Mouse (Mus musculus) cerebellum, postnatal 4 days (tissue): ENCODE measurements around the gene B230118H07Rik.

Experiments
- DNase-seq, 2 experiments: peaks; one replicate each; pipeline ENCODE4 v3.0.0; 2022; ENCODE audit warnings: low spot score in 2 of 2, mixed read lengths in 1 of 2

B230118H07Rik gene

DNA sequence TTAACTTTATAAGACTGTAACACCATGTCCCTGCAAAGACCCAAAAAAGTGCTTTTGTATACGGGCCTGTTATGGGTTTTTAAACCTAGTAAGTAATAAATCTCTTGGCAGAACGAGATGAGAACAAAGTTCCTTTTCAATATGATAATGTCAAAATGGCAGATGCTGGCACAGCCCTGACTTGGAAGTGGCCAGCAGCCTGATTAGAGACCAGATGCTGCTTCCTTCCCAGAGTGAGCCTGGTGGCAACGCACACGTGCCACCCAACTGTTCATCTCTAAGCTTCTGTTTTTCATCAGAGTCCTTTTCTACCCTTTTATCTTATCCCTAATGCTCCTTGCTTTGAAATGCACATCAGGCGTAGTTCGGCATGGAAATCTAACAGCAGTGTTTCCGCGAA lies 58.0 kb downstream of the B230118H07Rik start:
- DNase-seq, result no peak

DNA sequence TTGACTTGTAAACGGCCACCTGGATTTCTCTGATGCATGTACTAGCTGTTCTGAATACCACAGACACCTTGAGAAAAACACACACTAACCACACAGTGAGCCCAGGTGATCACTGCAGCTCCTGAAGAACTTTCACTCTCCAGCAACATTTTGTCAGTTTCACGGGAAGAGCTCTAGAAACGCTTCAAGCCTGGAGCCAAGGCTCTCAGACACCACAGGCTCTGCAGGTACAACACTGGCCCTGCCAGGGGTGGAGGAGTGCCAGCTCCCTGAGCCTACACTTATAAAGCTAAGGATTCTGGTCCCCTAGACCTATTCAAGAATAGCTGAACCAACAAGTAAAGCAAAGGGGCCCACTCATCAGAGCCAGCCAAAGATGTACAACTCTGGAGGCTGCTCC lies 67.9 kb downstream of the B230118H07Rik start:
- no peak for DNase-seq

DNA sequence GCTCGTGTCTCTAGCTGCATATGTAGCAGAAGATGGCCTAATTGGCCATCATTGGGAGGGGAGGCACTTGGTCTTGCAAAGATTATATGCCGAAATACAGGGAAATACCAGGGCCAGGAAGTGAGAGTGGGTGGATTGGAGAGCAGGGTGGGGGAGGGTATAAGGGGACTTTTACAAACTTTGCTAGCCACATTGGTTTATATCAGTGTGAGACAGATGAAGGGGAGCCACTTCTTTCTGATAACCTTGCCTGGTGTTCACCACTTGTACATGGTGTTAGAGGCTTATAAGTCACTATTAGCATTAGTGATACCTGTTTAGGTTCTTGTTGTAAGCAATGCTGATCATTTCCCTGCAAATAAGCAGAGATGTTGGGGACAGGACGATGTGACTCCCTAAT lies 68.4 kb downstream of the B230118H07Rik start:
- DNase-seq, result no peak

DNA sequence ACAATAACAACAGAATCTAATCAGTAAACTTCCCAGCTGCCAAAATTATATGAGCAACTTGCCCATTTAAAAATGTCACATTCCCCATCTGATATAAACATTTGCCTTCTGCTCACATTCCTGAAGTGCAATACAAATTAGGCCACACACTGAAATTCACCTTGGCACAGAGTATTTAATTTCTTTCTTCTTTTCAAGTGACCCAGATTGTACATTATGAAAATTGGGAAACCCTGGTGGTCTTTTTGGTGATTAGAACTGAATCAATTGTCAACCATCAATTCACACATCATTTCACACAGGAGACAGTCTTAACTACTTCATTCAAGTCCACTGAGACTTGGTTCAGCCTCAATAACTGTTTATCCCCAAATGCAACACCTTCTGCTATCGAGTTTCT lies 68.9 kb downstream of the B230118H07Rik start:
- DNase-seq, result no peak

DNA sequence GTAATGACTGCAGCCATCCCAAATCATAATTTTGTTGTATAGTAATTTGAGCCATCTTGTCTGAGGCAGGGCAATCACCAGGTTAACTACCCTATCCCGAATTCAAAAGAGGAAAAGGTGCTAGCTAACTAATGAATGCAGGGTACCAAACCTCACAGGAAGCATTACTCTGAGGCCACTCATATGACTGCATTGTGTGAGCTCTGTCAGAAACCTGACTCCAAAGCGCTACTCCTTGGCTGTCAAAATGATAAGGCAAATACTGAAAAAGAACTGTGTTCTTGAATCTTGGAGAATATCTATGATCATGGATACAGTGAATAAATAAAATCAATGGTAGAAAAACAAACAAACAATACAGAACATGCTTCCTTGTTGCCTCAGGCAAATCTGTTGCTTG lies 69.3 kb downstream of the B230118H07Rik start:
- no peak for DNase-seq

DNA sequence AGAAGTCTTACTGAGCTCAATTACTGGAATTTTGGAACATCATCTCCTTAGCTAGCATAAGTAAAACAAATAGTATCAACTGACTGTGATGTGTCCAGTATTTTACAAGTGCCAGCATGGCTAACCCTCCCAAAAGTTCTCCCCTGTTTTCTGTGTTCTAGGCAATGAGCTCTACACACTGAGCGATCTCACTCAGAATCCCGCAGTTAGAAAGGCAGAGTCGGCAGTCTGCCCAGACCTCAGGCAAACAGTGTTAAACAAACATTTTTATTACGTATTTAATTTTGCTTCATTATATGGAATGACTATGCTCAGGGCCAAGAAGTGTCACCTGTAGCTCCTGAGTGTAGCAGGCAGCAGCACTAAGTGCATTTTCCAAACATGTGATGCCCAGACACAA lies 72.1 kb downstream of the B230118H07Rik start:
- no peak for DNase-seq

DNA sequence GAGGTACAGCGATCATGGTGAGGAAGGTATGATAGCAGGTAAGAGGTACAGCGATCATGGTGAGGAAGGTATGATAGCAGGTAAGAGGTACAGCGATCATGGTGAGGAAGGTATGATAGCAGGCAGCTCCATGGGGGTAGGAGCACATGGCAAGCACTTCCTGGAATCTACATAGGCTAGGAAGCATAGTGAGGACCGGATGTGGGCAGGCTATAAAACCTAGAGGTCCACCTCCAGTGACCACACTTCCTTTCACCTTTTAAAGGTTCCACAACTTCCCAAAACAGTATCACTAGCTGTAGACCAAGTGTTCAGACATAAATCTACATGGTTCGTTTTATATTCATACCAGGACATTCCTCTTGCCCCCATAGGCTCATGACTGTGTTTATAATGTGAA lies 80.1 kb downstream of the B230118H07Rik start:
- no peak for DNase-seq

DNA sequence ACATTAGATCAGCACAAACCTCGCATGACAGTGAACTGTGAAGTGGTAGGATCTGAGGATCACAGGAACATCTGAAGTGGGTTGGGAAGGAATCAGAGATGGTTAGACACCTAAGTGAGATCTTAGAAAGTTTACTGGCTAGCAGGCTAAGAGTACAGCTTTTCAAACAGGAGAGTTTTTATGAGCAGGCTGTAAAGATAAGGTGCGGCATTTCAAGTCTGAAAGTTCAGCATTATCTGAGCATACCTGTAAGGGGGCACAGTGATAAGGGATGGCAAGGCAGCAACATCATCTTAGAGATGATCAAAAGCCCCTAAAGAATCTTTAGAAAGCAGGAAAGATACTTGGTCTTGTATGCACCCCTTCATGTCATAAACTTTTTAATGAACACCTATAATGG lies 81.8 kb downstream of the B230118H07Rik start:
- DNase-seq, result no peak

DNA sequence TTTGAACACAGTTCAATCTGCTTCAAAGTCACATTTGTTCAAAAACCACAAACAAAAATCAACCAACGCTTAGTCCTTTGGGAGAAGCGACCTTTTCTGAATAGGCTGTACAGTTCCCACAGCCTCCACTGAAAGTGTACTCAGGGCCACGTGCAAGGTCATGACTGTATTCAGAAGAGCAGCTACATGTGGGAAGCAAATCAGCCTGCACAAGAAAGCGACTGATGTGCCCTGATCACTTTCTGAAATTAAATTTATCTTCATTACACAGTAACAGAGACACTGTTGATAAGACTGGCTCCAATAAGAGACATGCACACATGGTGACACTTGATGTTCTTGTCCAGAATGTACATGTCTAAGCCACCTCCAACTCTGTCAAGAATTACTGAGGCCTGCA lies 85.6 kb downstream of the B230118H07Rik start:
- DNase-seq, result no peak

DNA sequence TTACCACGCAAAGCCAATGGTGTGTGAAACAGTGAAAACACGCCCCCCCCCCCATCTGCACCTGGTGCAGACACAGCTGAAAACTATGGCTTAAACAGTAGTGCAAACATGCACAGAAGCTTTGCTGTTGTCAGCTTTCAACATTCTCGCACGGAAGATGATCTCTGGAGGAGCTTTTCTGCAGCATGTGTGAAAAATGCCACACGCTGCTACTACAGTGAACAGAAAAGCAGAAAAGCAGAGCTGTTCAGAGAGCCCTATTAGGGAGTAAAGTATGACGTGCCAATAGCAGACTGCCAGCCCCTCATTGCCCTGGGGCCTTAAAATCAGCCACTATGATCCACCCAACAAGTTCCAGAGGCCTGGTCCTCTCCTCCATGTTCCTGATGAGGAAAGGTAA lies 86.1 kb downstream of the B230118H07Rik start:
- DNase-seq, result no peak

DNA sequence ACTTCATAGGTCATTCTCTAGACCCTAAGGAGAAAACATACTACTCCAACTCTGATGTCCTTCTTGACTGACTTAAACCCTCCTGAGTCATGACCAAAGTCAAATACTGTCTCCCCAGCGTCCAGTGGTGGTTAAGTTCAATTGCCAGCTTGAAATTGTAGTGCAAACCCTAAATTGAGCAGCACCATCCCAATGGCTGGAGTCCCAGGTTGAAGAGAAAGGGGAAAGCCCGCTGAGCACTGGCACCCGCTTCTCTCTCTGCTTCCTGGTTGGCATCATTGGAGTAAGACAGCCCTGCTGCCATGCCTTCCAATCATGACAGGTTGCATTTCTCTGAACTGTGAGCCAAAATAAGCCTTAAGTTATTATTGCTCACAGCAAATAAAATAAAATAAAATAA lies 89.9 kb downstream of the B230118H07Rik start:
- no peak for DNase-seq

DNA sequence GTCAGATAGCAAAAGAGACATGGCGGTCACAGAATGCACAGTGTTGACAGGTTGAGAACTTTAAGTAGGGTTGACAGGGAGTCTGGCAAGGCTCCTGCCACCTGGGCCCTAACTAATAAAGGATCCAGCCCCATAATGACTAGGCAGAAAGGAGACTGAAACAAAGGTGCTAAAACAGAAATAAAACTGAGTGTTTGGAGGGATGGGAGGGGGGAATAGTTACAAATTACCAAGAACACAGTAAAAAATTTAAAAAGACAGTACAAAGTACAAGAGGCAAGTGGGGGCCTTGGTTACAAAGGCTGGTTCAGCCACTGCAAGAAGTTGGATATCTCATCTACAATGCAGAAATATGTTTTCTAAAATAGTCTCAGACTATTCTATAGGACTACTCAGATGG lies 93.4 kb downstream of the B230118H07Rik start:
- no peak for DNase-seq

DNA sequence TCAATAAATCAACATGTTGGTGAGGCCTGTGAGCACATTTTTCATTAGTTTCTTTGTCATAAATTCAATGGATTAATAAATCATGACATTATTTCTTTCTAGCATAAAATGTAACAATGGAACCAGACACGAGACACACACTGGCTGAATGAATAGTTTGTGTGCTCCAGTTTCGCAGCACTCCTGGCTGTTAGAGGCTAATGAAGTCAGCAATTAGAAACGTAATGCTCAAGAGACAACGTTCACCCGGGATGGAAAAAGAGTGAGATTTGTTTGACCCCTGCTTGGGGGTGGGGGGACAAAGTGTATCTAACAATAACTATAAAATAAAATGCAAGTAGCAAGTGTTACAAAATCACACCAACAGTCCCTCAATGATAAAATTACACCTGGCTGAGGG lies 95.5 kb downstream of the B230118H07Rik start:
- DNase-seq, result no peak

DNA sequence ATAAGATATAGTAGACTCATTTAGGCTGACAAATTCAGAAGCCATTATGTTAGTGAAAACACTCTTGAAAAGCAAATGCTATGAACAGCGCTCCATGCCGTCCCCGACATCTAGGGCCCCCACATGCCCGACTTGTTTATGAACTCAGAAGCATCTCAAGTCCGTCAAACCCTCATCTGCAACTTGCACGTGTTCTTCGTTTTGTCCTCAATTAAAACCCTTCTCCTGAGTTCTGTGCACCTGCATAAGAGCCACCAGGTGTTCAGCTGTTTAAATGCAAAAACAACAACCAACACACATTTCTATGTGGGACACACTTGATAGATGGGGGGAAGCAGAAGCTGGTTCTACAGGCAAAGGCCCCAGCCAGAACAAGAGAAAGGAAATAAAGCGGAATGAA lies 97.0 kb downstream of the B230118H07Rik start:
- DNase-seq, result no peak

DNA sequence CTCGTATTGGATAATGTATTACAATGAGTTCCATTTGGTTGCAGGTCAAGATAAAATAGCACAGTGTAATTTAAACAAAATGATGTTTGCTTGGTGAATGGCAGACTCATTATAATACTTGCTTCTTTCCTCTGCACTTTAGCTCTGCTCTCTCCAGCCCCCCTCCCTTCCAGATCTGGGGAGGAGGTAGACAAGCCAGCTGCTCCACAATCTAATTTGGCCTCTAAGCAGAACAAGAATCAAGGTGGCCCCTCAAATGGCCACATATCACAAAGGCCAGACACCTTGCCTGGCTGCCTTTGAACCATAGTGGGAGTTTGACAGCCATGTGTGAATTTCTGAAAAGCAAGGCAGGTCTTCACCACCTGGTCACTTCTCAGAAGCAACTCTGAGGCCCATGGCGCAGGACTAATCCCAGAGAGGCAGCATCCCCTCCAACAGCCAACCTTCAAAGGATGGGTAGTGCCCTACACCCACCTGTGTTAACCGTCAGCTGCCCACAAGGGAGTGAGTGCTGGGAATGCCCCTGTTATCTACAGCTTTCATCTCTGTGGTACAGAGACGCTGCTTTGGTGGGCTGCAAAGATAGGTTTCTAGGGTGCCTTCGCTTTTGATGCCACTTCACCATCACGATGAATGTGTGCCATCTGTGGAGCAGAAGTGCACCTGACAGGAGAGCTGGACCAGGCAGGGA lies 98.2 kb downstream of the B230118H07Rik start:
- DNase-seq, result no peak

DNA sequence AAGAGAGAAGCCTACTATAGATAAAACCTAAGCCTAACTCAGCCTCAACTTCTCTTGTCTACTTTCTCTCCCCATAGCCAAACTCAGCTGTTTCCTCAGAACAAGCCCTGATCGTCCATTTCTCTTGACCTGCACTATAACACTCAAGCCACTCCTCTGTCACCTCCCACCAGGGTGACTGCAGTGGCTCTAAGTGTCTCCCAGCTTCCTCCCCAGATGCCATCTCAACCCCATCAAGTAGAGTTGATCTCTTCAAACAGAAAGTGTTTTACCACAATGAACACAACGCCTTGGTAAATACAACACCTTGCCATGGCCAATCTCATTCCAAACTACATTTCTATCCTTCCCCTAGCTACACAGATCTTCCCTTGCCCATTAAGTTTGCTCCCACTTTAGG lies 99.2 kb downstream of the B230118H07Rik start:
- DNase-seq, result no peak

DNA sequence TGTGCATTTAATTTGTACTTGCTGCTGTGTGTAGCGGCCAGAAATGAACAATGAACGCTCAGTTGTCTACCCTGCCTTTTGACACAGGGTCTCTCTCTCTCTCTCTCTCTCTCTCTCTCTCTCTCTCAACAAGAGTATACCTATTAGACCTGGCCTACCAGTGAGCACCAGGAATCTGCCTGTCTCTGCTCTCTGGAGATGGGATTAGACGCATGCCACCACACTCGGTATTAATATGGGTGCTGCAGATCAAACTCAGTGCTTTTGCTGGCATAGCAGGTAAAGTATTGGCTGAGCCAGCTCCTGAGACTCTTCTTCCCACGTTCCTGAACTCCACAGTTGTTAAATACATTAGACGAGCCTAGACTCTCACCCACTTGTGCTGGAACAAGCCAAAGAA lies 100.5 kb downstream of the B230118H07Rik start:
- no peak for DNase-seq

DNA sequence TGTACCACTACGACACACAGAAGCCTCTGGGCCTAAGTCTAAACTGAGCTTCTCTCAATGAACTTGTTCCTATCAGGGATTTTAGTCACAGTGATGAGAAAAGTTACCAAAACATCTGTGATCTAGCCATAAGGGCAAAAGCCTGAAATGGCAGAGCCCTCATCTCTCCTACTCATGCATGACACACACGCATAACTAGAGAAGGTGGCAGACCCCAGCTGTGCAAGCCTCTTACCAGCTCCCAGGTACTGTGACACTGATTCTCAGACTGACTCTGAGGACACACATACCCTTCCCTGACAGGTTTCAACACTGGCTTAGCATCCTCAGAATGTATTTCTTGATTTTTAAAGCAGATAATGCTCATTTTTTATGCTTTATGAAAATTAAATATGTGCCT lies 103.7 kb downstream of the B230118H07Rik start:
- no peak for DNase-seq

DNA sequence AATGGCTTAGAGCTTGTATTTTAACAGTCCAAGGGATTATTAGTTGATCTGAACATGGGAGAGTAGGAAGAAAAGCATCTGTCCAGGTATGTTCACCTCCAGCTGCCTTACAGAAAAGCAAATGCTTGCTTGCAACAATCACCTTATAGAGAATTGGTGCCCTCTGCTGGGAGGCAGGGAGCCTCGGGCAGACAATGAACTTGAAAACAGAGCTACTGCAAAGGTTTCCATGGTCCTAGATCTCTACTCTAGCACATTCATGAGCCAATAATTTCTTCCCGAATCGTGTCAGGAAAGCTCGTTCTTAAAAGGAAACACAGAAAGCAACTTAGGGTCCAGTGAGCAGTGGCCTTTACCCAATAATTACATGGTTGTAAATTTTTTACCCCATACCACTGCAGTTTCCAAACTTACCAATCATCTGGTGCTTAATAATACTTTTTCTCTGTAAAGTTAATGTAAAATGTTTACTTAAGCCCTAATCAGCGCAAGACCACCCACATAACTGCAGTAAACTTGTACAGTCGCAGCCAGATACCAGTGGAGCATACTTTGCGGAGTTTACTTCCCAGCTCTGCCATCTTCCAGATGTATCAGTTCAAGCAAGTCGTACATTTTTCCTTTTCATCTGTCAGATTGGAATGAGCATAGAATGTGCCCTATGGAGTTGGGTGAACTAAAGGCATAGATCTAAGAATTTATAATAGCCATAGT lies 105.5 kb downstream of the B230118H07Rik start:
- no peak for DNase-seq

DNA sequence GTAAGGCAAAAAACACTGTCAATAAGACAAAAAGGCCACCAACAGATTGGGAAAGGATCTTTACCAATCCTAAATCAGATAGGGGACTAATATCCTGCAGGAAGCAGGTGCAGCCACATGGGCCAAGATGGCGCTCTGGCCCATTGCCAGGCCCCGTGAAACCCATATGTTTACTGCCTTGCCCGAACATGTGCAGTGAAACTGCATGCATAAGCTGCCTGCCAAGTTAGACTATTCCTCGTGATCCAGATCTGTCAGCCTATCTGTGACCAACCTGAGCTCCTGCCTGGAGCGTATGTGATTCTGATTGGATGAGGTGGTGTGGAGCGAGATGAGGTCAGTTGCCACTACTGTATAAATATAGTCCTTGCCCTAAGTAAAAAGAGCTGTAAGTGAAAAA lies 112.4 kb downstream of the B230118H07Rik start:
- DNase-seq, result peak in 1 of 2 experiments; percentile 62

DNA sequence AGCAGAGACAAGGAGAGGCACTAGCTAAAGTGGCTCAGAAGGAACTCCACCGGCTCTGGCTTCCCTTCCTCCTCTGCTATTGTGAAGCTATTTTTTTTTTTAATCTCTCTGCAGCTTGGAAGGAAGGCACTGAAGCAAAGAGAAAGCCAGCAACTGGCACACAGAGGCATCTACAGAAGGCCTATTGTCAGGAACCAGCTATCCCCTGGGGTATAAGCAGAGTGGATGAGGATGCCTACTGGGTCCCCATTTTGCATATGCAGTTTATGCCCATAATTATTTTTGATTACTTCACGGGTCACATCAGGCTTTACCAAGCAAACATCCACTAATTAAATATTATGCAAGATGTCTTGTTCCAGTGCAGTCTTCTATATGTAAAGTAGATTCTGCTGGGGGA lies 115.6 kb downstream of the B230118H07Rik start:
- no peak for DNase-seq

DNA sequence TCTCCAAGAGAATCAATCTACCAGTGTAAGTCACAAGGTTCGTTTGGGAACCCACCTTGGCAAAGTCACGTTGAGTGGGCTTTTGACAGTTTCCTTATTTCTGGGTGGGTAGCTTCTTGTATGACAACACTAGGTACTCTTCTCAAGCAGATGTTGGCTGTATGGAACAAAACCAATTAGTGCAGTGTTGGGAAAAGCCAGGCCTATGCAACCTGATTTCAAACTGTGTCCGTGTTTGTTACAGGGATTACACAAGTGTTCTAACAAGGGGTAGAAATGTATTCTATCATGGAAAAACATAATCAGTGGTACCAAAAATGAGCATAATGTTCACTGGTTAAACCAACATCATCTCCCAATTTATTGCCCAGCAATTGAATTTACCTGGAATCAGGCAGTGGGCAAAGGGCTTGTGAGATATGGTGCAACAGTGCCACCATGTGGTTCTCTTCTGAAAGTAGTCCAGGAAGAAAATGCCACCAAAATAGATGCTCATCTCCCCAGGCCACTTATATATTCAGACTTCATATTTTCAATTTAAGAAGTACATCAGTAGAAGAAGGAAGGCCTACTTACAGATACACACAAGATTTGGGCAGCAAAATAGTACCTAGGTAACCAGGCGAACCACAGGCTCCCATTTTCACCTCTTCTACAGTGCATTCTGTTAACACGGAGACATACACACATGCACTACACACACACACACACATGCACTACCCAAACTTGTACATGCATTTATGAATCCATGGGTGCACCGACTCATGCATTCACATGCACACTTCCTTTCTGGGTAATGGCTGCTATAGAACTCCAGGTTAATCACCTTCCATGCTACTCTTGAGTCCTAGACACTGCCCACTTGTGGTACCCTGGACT lies 123.6 kb downstream of the B230118H07Rik start:
- DNase-seq, result peak in 1 of 2 experiments; percentile 53

DNA sequence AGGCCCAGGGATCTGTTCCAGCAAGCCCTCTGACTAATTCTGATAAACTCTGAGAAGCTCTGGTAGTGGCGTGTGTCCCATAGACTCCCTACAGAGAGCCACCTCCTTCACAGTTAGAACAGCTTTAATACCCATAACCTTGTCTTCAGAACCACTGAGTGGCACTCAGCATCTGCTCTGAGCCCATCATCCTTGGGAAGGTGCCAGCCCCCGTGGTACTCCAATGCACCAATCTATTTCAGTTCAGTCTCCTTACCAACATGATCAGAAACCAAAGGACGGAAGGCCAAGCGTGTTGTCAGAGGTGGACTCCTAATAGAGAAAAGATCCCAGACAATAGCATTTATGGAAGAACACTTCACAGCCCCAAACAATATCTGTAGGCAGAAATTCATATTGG lies 124.2 kb downstream of the B230118H07Rik start:
- no peak for DNase-seq
